In genomic region chr9:98979431-98980416, GRCm38 (mm10) we compare ENCODE assay signal across 8 mouse cellular contexts. TPM values are rescaled to one million over a fixed set of nuclear protein-coding genes. Genes with fewer than 3 reads are reported as not detected.
DNase-seq lines count a peak whose midpoint lies in the region; ATAC-seq lines count a peak whose summit lies in the region.

No protein-coding gene starts in this region.

- DNase-seq in T-cell, adult 2 months (ENCODE audit: low spot score) = peak; percentile 93
- DNase-seq in cerebellum, postnatal 36 days = peak; percentile 89 to 90
- DNase-seq in frontal cortex, postnatal 36 days (ENCODE audit: low spot score in 2 of 2) = peak; percentile 81 to 87
- peak; percentile 81 to 83 for DNase-seq in layer of hippocampus, postnatal 36 days
- peak; percentile 88 for DNase-seq in lung, postnatal 25 days (ENCODE audit: low spot score)
- peak; percentile 91 for DNase-seq in retina, embryonic 14.5 days (ENCODE audit: low spot score)
- peak; percentile 87 to 90 for DNase-seq in thymus, postnatal 36 days

- no peaks in the 10 kb centered on the region for H3K36me3 ChIP-seq in hindbrain, embryonic 15.5 days

- H3K4me1 ChIP-seq in hindbrain, embryonic 15.5 days (replicated peaks) = peaks cover 7% of the 10 kb centered on the region

- peak; percentile 78; the same call in 1 of the 2 replicates for ATAC-seq in hindbrain, embryonic 15.5 days (ENCODE audit: low FRiP score, low read depth)

- H3K4me2 ChIP-seq in hindbrain, embryonic 15.5 days = peak overlapping the region; percentile 59

- H3K9ac ChIP-seq in hindbrain, embryonic 15.5 days = peak overlapping the region; percentile 32; the same call in 1 of the 2 replicates

- no peak overlapping the region for H3K27ac ChIP-seq in hindbrain, embryonic 15.5 days (replicated peaks)

- H3K9me3 ChIP-seq in hindbrain, embryonic 15.5 days = no peaks in the 10 kb centered on the region

- H3K27me3 ChIP-seq in hindbrain, embryonic 15.5 days = peaks cover 41% of the 10 kb centered on the region

- WGBS in hindbrain, embryonic 15.5 days = 3% methylated on average over 29 of the region's 29 CpGs

- H3K4me3 ChIP-seq in hindbrain, embryonic 15.5 days = peak overlapping the region; percentile 36

RNA-seq across cellular contexts. Expression of gene Faim, which starts 6.4 kb away (rescaled TPM):
- polyA plus RNA-seq in hindbrain, embryonic 15.5 days (2015; fragmentation: Nextera tagmentation; extraction: Ambion mirVana) = 108 and 112 TPM in 2 replicates
- 10 to 100 TPM; 64.5 to 67.3 TPM for total RNA-seq in layer of hippocampus, postnatal 36 days (2021)

RNA-seq across cellular contexts. Expression of gene Foxl2, which starts 24.6 kb away (rescaled TPM):
- polyA plus RNA-seq in hindbrain, embryonic 15.5 days (2015; fragmentation: Nextera tagmentation; extraction: Ambion mirVana) = 0.64 and 0.87 TPM in 2 replicates
- total RNA-seq in layer of hippocampus, postnatal 36 days (2021) = under 1 TPM; 0.57 to 0.96 TPM

RNA-seq across cellular contexts. Expression of gene Gm1123, which starts 55.8 kb away (rescaled TPM):
- polyA plus RNA-seq in hindbrain, embryonic 15.5 days (2015; fragmentation: Nextera tagmentation; extraction: Ambion mirVana) = 0.13 TPM in 1 of 2 replicates, not detected in the other
- not detected for total RNA-seq in layer of hippocampus, postnatal 36 days (2021)
